Mouse (Mus musculus) spleen, adult 2 months (tissue): ENCODE measurements at regions not wholly inside any gene's neighbourhood (a gene's known extent, or its start where the extent isn't known, plus 50 kb on each side); places are given as distances from the start of the nearest gene placed in this dataset.

Source experiments
- CTCF ChIP-seq: fragments of 200-500 bp; IDR thresholded peaks from 2 replicates; pipeline ENCODE4 v1.5.1; 2011; ENCODE audit warnings: mild to moderate bottlenecking, inconsistent platforms; ENCODE audit not compliant: insufficient read depth, insufficient read length, insufficient replicate concordance; ENCODE audit errors: extremely low read depth
- POLR2A ChIP-seq: fragments of 200-500 bp; IDR thresholded peaks from 2 replicates; pipeline ENCODE4 v1.6.1; 2011; ENCODE audit warnings: low read depth, low read length, inconsistent platforms

- no peak for TF ChIP-seq CTCF
- TF ChIP-seq POLR2A, result no peak
Measured at GRCm38 (mm10) chr17:45955481-45955880, 76.7 kb downstream of the Vegfa start.
